Mouse (Mus musculus) liver, adult 2 months (tissue): Measurements from ENCODE around the gene Sorl1. TPM values are rescaled to one million over a fixed set of nuclear protein-coding genes. Genes with fewer than 3 reads are reported as not detected.
A peak's percentile ranks its signal among the peaks of the same experiment; 100 is the strongest.

Source experiments
- DNase-seq: peaks from one replicate; pipeline ENCODE4 v3.0.0-alpha.2; 2011; ENCODE audit warnings: low read depth, low spot score; ENCODE audit errors: extremely low read depth
- H3K27ac ChIP-seq: fragments of 200-500 bp; replicated peaks from 2 replicates; pipeline ENCODE4 v1.5.1; 2012; ENCODE audit warnings: low read depth, mild to moderate bottlenecking, control low read depth, inconsistent platforms, low read length; ENCODE audit not compliant: insufficient read depth
- H3K27me3 ChIP-seq: fragments of 200-500 bp; 2 replicates; pipeline ENCODE4 v1.6.1; 2012; ENCODE audit warnings: mild to moderate bottlenecking, moderate library complexity, low read length, inconsistent platforms; ENCODE audit not compliant: control insufficient read depth, insufficient read depth
- H3K36me3 ChIP-seq: fragments of 200-500 bp; 2 replicates; pipeline ENCODE4 v1.6.1; 2012; ENCODE audit warnings: low read length, inconsistent platforms; ENCODE audit not compliant: control insufficient read depth, insufficient read depth
- H3K4me1 ChIP-seq: fragments of 200-500 bp; 2 replicates; pipeline ENCODE4 v1.6.1; 2011; ENCODE audit warnings: low read length; ENCODE audit not compliant: control insufficient read depth, insufficient read depth
- H3K4me3 ChIP-seq: fragments of 200-500 bp; 2 replicates; pipeline ENCODE4 v1.5.1; 2011; ENCODE audit warnings: low read depth, mild to moderate bottlenecking, control low read depth, low read length, moderate library complexity; ENCODE audit not compliant: insufficient read depth
- H3K79me2 ChIP-seq: fragments of 200-500 bp; 2 replicates; pipeline ENCODE4 v1.6.1; 2012; ENCODE audit warnings: inconsistent platforms, mild to moderate bottlenecking, low read length, moderate library complexity; ENCODE audit not compliant: control insufficient read depth, insufficient read depth
- H3K9ac ChIP-seq: fragments of 200-500 bp; 2 replicates; pipeline ENCODE4 v1.6.1; 2012; ENCODE audit warnings: low read depth, mild to moderate bottlenecking, control low read depth, inconsistent platforms, low read length
- CTCF ChIP-seq: fragments of 200-500 bp; IDR thresholded peaks from 2 replicates; pipeline ENCODE4 v1.5.1; 2011; ENCODE audit warnings: low read depth, low read length, control low read depth
- POLR2A ChIP-seq: fragments of 200-500 bp; IDR thresholded peaks from 2 replicates; pipeline ENCODE4 v1.6.1; 2011; ENCODE audit warnings: low read length, control low read depth; ENCODE audit not compliant: insufficient read depth; ENCODE audit errors: extremely low read depth
- WGBS: fragments of 180-500 bp; shearing (Covaris S2); methylation state at CpG from one replicate; pipeline ENCODE4 v1.1.7; 2018; 5-methylcytosine and 5-hydroxymethylcytosine counted together
- polyA plus RNA-seq: library from polyadenylated mRNA; depleted of rRNA; stranded (reverse); fragments of >200 nt; gene quantifications from 2 replicates; pipeline ENCODE4 v1.2.3, GENCODE M21; 2012
- total RNA-seq: library from RNA; depleted of rRNA; stranded (reverse); fragments of >200 nt; gene quantifications from 2 replicates; pipeline ENCODE4 v1.2.3, GENCODE M21; 2014

The Sorl1 gene
- total and polyA plus RNA-seq, 2 experiments: 1.4 to 2.3 TPM

DNA sequence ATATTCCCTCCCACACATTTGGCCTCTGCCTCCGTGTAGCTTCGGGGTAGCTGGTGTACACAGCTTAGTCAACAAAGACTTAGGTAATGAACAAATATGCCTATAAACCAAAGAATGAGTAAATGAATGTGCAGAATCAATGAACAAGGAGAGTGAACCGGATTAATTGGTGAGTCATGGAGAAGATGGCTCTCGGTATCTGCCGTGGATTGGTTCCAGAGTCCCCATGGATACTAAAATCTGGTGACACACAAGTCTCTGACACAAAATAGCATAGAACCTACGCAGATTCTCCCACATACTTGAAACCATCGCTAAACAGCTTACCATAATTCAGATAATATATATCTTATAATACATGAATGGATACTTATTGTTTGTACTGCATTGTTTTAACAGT, 22.8 kb downstream of the Sorl1 start:
- Histone ChIP-seq H3K27me3 (no peaks in the 10 kb centered on the region), H3K9ac (no peak overlapping the region), H3K4me3 (no peak overlapping the region), H3K36me3 (no peaks in the 10 kb centered on the region), H3K27ac (no peak overlapping the region), H3K79me2 (no peaks in the 10 kb centered on the region), H3K4me1 (no peaks in the 10 kb centered on the region; the same call in 1 of the 2 replicates)
- no peak for DNase-seq
- TF ChIP-seq CTCF: no peak
- TF ChIP-seq POLR2A: no peak
- 45% methylated on average over 7 of the region's 7 CpGs for WGBS

DNA sequence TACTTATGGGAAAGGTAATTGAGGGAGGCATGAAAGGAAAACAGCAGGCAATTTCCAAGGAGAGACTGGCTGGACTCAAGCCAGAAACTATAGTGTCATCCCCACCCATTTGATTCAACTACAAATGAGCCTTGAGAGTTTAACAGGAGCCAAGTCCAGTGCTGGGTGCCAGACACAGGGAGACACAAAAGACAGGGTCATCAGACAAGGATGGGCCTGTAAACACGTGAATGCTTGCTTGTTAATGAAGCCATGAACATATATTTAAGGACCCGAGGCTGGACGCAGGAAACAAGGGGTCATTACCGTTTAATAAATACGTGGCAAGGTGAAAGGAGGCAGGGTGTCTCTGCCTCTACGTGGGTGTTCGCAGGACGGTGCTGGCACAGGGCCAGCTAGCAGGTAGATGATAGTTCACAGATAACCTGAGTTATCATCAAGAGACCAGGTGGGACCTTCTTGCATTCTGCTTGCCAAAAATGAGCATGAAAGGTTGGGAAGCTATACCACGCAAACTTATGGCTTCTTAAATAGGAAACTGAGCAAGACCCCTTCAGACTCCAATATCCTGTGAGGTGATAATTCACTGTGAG, 23.4 kb downstream of the Sorl1 start:
- H3K4me1 ChIP-seq: no peaks in the 10 kb centered on the region; the same call in 1 of the 2 replicates
- DNase-seq: no peak
- no peak overlapping the region for H3K27ac ChIP-seq
- TF ChIP-seq POLR2A (no peak), CTCF (no peak)
- WGBS: 31% methylated on average over 9 of the region's 9 CpGs
- no peaks in the 10 kb centered on the region for H3K36me3 ChIP-seq
- no peaks in the 10 kb centered on the region for H3K79me2 ChIP-seq
- H3K9ac ChIP-seq: no peak overlapping the region
- H3K27me3 ChIP-seq: no peaks in the 10 kb centered on the region
- no peak overlapping the region for H3K4me3 ChIP-seq

DNA sequence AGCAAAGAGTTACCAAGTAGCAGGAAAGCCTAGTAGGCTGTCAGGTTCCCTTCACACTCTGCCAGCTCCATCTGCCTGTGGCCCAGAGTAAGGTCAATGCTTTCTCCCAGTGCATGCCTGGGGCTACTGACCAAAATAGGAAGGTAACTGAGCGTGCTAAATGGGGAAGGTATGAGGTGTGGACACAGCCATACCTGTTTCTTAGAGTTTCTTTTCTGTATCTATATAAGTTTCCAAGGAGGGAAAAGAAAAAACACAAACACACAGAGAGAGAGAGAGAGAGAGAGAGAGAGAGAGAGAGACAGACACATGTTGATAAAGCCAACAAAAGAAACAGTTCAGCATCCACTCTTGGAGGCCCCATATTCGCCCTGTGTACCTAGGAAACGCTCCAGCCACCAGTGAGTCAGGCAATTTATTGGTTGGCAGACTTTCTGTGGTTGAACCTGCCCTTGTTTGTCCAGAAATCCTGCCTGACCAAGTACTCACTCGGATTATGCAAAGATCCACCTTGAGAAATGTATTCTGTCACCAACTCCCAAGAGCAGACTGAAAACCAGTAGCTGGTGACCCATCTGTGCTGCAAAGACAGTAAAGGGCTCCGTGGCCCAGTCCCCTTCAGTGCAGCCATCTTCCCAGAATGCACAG, 25.5 kb downstream of the Sorl1 start:
- no peak overlapping the region for H3K4me3 ChIP-seq
- no peaks in the 10 kb centered on the region; the same call in 1 of the 2 replicates for H3K4me1 ChIP-seq
- H3K27ac ChIP-seq: no peak overlapping the region
- 47% methylated on average over 5 of the region's 5 CpGs for WGBS
- no peaks in the 10 kb centered on the region for H3K79me2 ChIP-seq
- peak; percentile 45 for DNase-seq
- no peaks in the 10 kb centered on the region for H3K27me3 ChIP-seq
- TF ChIP-seq POLR2A: no peak
- no peak for TF ChIP-seq CTCF
- no peaks in the 10 kb centered on the region for H3K36me3 ChIP-seq
- H3K9ac ChIP-seq: no peak overlapping the region

DNA sequence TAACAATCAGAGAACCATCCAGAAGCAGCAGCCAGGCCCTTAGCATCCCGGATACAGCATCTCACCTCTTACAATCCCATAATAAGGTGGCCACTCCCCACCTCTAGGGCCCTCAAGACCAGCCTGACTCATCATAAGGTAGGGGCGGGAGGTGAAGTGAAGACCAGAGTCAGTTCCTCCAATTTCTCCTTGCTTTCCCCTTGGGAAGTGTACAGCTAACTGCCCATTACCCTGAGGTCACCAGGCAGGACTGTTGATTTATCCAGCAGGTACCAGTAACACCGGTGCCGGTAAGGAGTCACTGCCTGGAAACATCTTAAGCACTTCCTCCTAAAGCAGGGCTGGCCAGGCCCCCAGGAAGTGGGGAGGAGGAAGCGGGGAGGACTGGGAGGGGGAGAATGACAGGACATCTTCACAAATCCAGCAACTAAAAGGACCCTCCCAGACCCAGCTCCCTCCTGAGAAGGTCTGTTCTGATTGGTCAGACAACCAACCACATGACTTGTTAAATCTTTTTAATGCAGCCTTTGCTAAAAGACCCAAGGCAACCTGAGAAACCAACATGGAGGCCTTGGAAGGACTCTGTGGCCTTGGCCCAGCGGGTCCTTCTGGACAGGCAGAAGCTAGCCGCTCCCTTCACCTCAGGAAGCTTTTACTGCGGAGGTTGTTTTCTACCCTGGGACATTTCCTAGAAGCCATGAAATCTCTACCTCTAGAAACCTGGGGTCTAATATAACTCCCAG, 26.2 kb downstream of the Sorl1 start:
- no peak overlapping the region for H3K27ac ChIP-seq
- WGBS: 90% methylated on average over 8 of the region's 8 CpGs
- DNase-seq: no peak
- H3K79me2 ChIP-seq: no peaks in the 10 kb centered on the region
- H3K4me3 ChIP-seq: no peak overlapping the region
- H3K36me3 ChIP-seq: no peaks in the 10 kb centered on the region
- no peaks in the 10 kb centered on the region; the same call in 1 of the 2 replicates for H3K4me1 ChIP-seq
- no peaks in the 10 kb centered on the region for H3K27me3 ChIP-seq
- TF ChIP-seq CTCF (no peak), POLR2A (no peak)
- no peak overlapping the region for H3K9ac ChIP-seq

DNA sequence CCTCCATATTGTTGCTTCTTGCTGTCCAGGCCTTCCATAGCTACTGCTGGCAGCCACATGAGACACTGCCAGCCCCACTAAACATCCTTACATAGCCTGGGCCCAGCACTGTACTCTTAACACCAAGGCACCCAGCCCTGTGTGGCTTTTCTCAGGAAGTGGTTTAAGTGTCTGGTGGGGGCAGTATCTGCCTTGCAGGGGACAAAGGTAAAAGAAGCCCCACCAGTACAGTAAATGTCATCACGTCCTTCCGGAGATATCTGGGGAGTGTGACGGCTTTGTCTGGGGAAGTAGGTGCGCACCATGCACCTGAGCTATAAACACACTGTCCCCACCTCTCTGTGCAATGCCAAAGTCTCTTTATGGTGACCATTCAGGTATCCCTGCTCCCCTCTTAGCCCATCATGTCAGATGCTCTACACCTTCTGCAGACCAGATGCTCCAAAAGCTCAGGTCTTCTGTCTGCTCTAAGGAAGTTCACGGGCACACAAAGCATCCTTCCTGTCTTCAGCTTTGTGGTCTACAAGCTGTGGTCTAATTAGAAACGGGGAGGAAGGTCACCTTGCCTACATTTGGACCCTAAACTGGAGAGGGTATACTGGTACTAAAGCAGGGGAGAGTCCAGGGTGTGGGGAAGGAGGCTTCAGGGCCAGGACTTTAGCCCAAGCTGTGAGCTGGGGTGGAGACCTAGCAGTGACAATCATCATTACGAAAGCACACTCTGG, 26.9 kb downstream of the Sorl1 start:
- Histone ChIP-seq H3K79me2 (no peaks in the 10 kb centered on the region), H3K4me1 (no peaks in the 10 kb centered on the region; the same call in 1 of the 2 replicates), H3K9ac (no peak overlapping the region), H3K27me3 (no peaks in the 10 kb centered on the region), H3K27ac (no peak overlapping the region), H3K36me3 (no peaks in the 10 kb centered on the region), H3K4me3 (no peak overlapping the region)
- TF ChIP-seq CTCF (no peak), POLR2A (no peak)
- no peak for DNase-seq
- WGBS: 85% methylated on average over 7 of the region's 7 CpGs
